Mouse (Mus musculus): ENCODE results near the gene Tmem209.
A peak's percentile ranks its signal among the peaks of the same experiment; 100 is the strongest.

The Tmem209 gene

GRCm38 (mm10) chr6:30460750-30461446 is 48.7 kb downstream of the Tmem209 start:
- peak; percentile 59 to 74 for DNase-seq

GRCm38 (mm10) chr6:30459811-30460749 is 49.5 kb downstream of the Tmem209 start:
- DNase-seq: peak; percentile 83 to 87

- DNase-seq: no peak
These were observed 50.4 kb downstream of the Tmem209 start for GRCm38 (mm10) chr6:30459056-30459747.

GRCm38 (mm10) chr6:30458626-30459025 is 51.0 kb downstream of the Tmem209 start:
- DNase-seq: no peak

DNA sequence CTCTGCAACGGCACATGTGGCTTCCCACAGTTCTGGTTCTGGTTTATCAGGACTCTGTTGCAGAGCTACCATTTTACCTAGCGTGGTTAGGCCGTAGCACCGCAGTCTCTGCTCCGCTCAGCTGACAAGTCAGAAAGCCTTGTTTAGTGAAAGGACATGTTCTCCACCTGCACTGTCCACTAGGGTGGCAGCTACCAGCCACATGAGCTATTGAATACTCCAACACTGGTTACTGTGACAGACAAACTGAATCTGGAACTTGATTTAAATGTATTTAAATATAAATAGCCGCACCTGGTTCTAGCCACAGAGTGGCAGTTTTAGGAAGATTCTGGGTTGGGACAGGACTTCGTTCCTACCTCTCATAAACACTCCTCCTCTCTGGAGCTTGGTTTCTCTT is 52.6 kb downstream of the Tmem209 start:
- DNase-seq: no peak

DNA sequence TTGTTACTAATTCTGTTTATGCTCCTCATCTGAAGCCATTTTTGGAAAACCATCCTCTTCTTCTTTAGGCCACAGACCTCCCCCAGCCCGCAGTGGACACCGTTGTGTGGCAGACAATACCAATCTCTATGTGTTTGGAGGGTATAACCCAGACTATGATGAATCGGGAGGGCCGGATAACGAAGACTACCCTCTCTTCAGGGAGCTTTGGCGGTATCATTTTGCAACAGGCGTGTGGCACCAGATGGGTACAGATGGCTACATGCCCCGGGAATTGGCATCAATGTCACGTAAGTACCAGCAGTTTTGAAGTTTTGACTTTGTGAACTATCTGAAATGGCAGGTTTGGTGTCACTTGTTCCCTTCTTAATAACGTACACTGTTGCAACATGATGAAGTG is 70.0 kb downstream of the Tmem209 start:
- no peak for DNase-seq

- DNase-seq: no peak
These were observed 72.5 kb downstream of the Tmem209 start for GRCm38 (mm10) chr6:30437054-30437453.

DNA sequence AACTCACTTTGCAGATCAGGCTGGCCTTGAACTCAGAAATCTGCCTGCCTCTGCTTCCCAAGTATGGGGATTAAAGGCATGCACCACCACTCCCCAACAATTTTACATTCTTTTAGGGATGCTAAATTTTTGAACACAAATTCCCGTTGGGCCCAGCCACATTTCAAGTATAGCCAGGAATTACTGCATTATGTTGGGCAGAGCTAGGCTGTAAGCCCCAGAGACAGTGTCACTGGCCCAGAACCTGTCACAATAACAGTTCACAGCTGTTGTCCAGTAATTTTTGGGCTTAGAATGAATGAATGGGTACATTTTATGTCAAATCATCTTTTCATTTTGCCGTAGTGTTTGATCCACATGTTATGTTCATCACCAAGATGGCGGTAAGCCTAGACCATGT is 73.1 kb downstream of the Tmem209 start:
- DNase-seq: no peak

- no peak for DNase-seq
These were observed 77.0 kb downstream of the Tmem209 start for GRCm38 (mm10) chr6:30432461-30433192.
